Mouse (Mus musculus): ENCODE data around the gene Phlpp1. TPM values are rescaled to one million over a fixed set of nuclear protein-coding genes. Genes with fewer than 3 reads are reported as not detected.

The Phlpp1 gene
- polyA plus RNA-seq, 1 experiment from 2014 or later, result 8.8 TPM

- WGBS, result 50% methylated on average over 4 of the region's 4 CpGs
- Histone ChIP-seq H3K4me1 (peaks cover 49% of the 10 kb centered on the region), H3K27ac (no peak overlapping the region), H3K9ac (no peak overlapping the region), H3K4me2 (replicated peaks) (no peak overlapping the region), H3K27me3 (replicated peaks) (no peaks in the 10 kb centered on the region), H3K36me3 (no peaks in the 10 kb centered on the region), H3K4me3 (no peak overlapping the region), H3K9me3 (no peaks in the 10 kb centered on the region)
- ATAC-seq (ENCODE audit: low FRiP score, low read depth), result no peak
Observed at GRCm38 (mm10) chr1:106201929-106202328, 30.4 kb downstream of the Phlpp1 start.

- no peaks in the 10 kb centered on the region for H3K36me3 ChIP-seq
- H3K27ac ChIP-seq, result no peak overlapping the region
- no peak overlapping the region for H3K4me2 ChIP-seq (replicated peaks)
- H3K9me3 ChIP-seq, result no peaks in the 10 kb centered on the region
- peaks cover 37% of the 10 kb centered on the region for H3K4me1 ChIP-seq
- no peaks in the 10 kb centered on the region for H3K27me3 ChIP-seq (replicated peaks)
- ATAC-seq (ENCODE audit: low FRiP score, low read depth), result no peak
- no peak overlapping the region for H3K9ac ChIP-seq
- H3K4me3 ChIP-seq, result no peak overlapping the region
- whole genome bisulfite sequencing, result 46% methylated on average over 3 of the region's 3 CpGs
Observed at GRCm38 (mm10) chr1:106203942-106204341, 32.4 kb downstream of the Phlpp1 start.

DNA sequence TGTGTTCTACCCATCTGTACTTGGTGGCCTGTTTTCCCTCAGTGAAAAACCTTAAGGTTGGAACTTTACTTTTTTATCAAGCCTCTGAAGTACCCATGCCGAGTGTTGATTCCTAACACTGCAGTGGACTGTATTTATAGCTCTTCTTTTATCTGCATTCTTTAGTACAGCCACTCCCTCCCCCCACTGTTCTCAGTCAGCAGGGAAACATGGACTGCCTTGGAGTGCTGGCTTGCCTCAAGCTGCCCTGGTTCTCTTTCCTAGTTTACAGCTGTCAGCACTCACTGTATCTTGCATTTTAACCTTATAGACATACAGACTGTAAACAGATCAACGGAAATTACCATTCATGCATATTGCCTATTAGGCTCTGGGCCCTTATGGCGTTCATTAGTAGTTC lies 32.8 kb downstream of the Phlpp1 start:
- H3K27me3 ChIP-seq (replicated peaks), result no peaks in the 10 kb centered on the region
- no peaks in the 10 kb centered on the region for H3K9me3 ChIP-seq
- no peak overlapping the region for H3K4me2 ChIP-seq (replicated peaks)
- no peaks in the 10 kb centered on the region for H3K36me3 ChIP-seq
- no peak overlapping the region for H3K9ac ChIP-seq
- H3K4me1 ChIP-seq, result peaks cover 33% of the 10 kb centered on the region
- WGBS, result 32% methylated on average over 3 of the region's 3 CpGs
- H3K4me3 ChIP-seq, result no peak overlapping the region
- no peak overlapping the region for H3K27ac ChIP-seq
- ATAC-seq (ENCODE audit: low FRiP score, low read depth), result no peak

DNA sequence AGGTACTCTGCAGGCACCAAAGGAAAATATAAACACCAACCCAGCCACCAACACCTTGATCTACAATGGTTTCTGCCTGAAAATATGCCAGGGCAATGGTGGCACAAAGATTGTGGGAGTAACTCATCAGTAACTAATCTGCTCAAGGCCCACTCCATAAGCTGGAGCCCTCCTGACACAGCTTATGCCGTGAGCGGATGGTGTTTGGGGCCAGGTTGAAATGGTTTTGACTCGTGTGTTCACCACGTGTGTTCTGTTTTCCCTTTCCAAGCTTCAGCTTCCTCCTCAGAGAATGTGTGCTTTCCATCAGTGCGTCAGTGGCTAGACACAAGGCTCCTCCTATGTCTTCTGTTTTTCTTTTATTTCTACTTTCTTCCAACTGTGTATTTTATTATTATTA lies 37.0 kb downstream of the Phlpp1 start:
- H3K27ac ChIP-seq, result no peak overlapping the region
- H3K4me2 ChIP-seq (replicated peaks), result no peak overlapping the region
- peaks cover 8% of the 10 kb centered on the region for H3K4me1 ChIP-seq
- no peak overlapping the region for H3K4me3 ChIP-seq
- H3K9ac ChIP-seq, result no peak overlapping the region
- no peaks in the 10 kb centered on the region for H3K36me3 ChIP-seq
- no peak for ATAC-seq (ENCODE audit: low FRiP score, low read depth)
- no peaks in the 10 kb centered on the region for H3K9me3 ChIP-seq
- H3K27me3 ChIP-seq (replicated peaks), result no peaks in the 10 kb centered on the region
- 75% methylated on average over 5 of the region's 5 CpGs for WGBS

DNA sequence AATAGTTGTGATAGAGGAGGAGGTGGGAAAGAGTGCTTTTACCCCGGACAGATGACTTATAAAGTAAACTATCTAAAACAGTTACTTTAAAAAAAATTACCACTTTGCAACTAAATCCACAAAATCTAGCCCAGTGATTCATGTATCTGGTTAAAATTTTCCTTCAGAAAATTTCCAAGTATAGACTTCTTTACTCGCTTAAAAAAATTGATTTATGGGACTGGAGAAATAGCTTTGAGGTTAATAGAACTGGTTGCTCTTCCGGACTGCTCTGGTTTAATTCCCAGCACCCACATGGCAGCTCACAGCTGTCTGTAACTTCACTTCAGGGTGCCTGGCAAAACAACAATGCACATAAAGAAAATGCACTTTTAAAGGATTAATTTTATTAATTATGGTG lies 38.9 kb downstream of the Phlpp1 start:
- H3K4me3 ChIP-seq, result no peak overlapping the region
- H3K9ac ChIP-seq, result no peak overlapping the region
- no peaks in the 10 kb centered on the region for H3K9me3 ChIP-seq
- H3K27ac ChIP-seq, result no peak overlapping the region
- 80% methylated on average over 3 of the region's 3 CpGs for WGBS
- ATAC-seq (ENCODE audit: low FRiP score, low read depth), result no peak
- no peaks in the 10 kb centered on the region for H3K36me3 ChIP-seq
- H3K4me2 ChIP-seq (replicated peaks), result no peak overlapping the region
- H3K27me3 ChIP-seq (replicated peaks), result no peaks in the 10 kb centered on the region
- no peaks in the 10 kb centered on the region; the same call in 1 of the 2 replicates for H3K4me1 ChIP-seq

DNA sequence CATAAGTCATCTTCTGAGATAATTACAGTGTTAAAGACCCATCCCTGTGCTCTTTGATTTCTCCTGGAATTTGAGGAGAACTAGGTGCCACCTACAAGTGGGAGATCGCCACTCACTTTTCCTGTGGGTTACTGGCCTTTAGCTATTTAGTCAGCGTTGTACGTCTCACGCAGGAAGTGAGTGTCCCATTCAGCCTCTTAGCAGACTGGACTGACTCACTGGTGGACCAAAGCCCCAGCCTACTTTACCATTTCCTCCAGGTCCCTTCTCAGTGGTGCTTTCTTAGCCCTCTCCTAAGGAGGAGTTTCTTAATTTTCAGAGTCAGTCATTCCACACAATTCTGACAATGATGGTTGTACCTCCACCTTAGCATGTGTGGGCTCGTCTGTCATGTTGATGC lies 39.6 kb downstream of the Phlpp1 start:
- 85% methylated on average over 5 of the region's 5 CpGs for WGBS
- Histone ChIP-seq H3K9ac (no peak overlapping the region), H3K4me3 (no peak overlapping the region), H3K4me1 (no peaks in the 10 kb centered on the region; the same call in 1 of the 2 replicates), H3K4me2 (replicated peaks) (no peak overlapping the region), H3K27me3 (replicated peaks) (no peaks in the 10 kb centered on the region), H3K27ac (no peak overlapping the region), H3K9me3 (no peaks in the 10 kb centered on the region), H3K36me3 (no peaks in the 10 kb centered on the region)
- ATAC-seq (ENCODE audit: low FRiP score, low read depth), result no peak

- Histone ChIP-seq H3K27me3 (replicated peaks) (no peaks in the 10 kb centered on the region), H3K4me1 (0 out of 2 replicates have a peak, but pooled peaks cover 6% of the 10 kb centered on the region), H3K4me2 (replicated peaks) (no peak overlapping the region), H3K36me3 (no peaks in the 10 kb centered on the region), H3K4me3 (no peak overlapping the region), H3K27ac (no peak overlapping the region), H3K9ac (no peak overlapping the region), H3K9me3 (no peaks in the 10 kb centered on the region)
- no peak for ATAC-seq (ENCODE audit: low FRiP score, low read depth)
- 86% methylated on average over 6 of the region's 6 CpGs for WGBS
Observed at GRCm38 (mm10) chr1:106220431-106220830, 48.9 kb downstream of the Phlpp1 start.

GRCm38 (mm10) chr1:106221371-106221770 lies 49.8 kb downstream of the Phlpp1 start:
- Histone ChIP-seq H3K9me3 (no peaks in the 10 kb centered on the region), H3K4me3 (no peak overlapping the region), H3K9ac (no peak overlapping the region), H3K27ac (no peak overlapping the region), H3K27me3 (replicated peaks) (no peaks in the 10 kb centered on the region), H3K4me1 (0 out of 2 replicates have a peak, but pooled peaks cover 6% of the 10 kb centered on the region), H3K4me2 (replicated peaks) (no peak overlapping the region), H3K36me3 (no peaks in the 10 kb centered on the region)
- WGBS, result 95% methylated on average over 1 of the region's 1 CpGs
- ATAC-seq (ENCODE audit: low FRiP score, low read depth), result no peak

- Histone ChIP-seq H3K4me1 (0 out of 2 replicates have a peak, but pooled peaks cover 6% of the 10 kb centered on the region), H3K9me3 (no peaks in the 10 kb centered on the region), H3K4me2 (replicated peaks) (no peak overlapping the region), H3K27ac (no peak overlapping the region), H3K9ac (no peak overlapping the region), H3K27me3 (replicated peaks) (no peaks in the 10 kb centered on the region), H3K4me3 (no peak overlapping the region), H3K36me3 (no peaks in the 10 kb centered on the region)
- peak; percentile 67 for ATAC-seq (ENCODE audit: low FRiP score, low read depth)
- WGBS, result 3% methylated on average over 2 of the region's 2 CpGs
Observed at GRCm38 (mm10) chr1:106221964-106222363, 50.4 kb downstream of the Phlpp1 start.

DNA sequence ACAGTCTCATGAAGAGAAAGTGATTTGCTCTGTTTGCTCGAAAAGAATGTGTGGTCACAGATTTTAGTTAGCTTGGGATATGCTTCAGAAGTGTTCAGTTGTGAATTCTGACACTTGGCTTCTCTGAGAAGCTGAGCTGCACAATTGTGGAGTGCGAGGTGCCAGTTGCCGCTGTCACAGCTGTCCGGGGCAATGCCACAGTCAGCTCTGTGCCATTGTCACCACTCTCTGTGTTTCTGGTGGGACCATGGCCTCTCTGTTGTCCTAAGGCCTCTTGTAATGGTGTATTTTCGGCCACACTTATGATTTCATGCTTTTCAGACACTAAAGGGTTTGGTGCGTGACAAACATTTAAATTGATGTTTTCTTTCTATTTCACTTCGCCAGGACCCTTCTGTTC lies 55.1 kb downstream of the Phlpp1 start:
- 56% methylated on average over 7 of the region's 7 CpGs for WGBS
- H3K4me3 ChIP-seq, result no peak overlapping the region
- ATAC-seq (ENCODE audit: low FRiP score, low read depth), result no peak
- no peak overlapping the region for H3K27ac ChIP-seq
- no peaks in the 10 kb centered on the region for H3K27me3 ChIP-seq (replicated peaks)
- H3K9ac ChIP-seq, result no peak overlapping the region
- H3K36me3 ChIP-seq, result no peaks in the 10 kb centered on the region
- no peak overlapping the region for H3K4me2 ChIP-seq (replicated peaks)
- H3K4me1 ChIP-seq, result 0 out of 2 replicates have a peak, but pooled peaks cover 6% of the 10 kb centered on the region
- H3K9me3 ChIP-seq, result no peaks in the 10 kb centered on the region

- WGBS, result 89% methylated on average over 3 of the region's 3 CpGs
- H3K4me3 ChIP-seq, result no peak overlapping the region
- H3K4me2 ChIP-seq (replicated peaks), result no peak overlapping the region
- no peak for ATAC-seq (ENCODE audit: low FRiP score, low read depth)
- H3K9me3 ChIP-seq, result no peaks in the 10 kb centered on the region
- H3K4me1 ChIP-seq, result no peaks in the 10 kb centered on the region
- H3K9ac ChIP-seq, result no peak overlapping the region
- no peaks in the 10 kb centered on the region for H3K27me3 ChIP-seq (replicated peaks)
- no peak overlapping the region for H3K27ac ChIP-seq
- no peaks in the 10 kb centered on the region for H3K36me3 ChIP-seq
Observed at GRCm38 (mm10) chr1:106230313-106230712, 58.8 kb downstream of the Phlpp1 start.

DNA sequence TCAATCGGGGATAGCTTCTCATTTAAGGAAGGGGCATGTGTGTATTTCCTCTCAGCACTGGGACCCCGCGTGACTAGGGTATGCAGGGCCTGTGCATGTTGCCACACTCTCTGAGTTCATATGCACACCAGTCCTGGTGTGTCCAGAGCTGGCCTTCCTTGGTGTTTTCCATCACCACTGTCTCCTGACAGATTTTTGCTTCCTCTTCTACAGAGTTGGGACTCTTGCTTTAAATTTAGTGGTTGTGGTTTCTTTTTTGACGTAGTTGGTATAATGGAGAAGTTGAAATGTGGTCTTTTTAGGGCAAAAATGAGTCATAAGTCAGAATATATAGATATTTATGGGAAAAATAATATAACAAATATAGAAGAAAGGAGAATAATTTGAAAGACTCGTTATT lies 59.8 kb downstream of the Phlpp1 start:
- Histone ChIP-seq H3K36me3 (no peaks in the 10 kb centered on the region), H3K27me3 (replicated peaks) (no peaks in the 10 kb centered on the region), H3K4me2 (replicated peaks) (no peak overlapping the region), H3K4me3 (no peak overlapping the region), H3K27ac (no peak overlapping the region), H3K4me1 (no peaks in the 10 kb centered on the region), H3K9me3 (no peaks in the 10 kb centered on the region), H3K9ac (no peak overlapping the region)
- 89% methylated on average over 5 of the region's 5 CpGs for WGBS
- no peak for ATAC-seq (ENCODE audit: low FRiP score, low read depth)

DNA sequence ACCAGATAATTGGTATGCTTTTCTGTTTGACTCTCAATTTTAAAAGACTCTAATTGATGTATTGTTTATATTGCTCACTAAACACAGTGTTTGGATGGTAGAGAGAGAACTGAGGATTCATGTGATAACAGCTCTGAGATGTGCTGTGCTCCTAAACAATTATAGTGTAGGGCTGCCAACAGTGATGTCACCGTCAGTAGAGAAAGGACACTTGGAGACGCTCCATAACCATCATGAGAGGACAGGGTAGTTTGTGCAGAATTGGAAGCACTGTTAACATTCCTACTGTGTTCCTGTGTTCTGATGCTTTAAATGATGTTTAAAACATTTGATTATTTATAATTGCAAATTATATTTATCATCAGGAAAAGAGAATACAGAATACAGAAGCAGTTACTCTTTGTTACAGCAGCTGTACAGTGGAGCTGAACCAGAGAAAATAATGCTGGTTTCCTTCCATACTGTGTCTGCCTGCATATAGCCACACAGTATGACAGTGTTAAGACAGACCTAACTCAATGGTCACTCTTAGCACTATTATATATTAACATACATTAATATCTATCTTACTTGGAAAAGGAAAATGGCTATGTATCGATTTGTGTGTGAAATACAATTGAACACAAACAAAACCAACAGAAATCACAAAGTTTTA lies 60.4 kb downstream of the Phlpp1 start:
- WGBS, result 87% methylated on average over 3 of the region's 3 CpGs
- H3K9ac ChIP-seq, result no peak overlapping the region
- H3K27ac ChIP-seq, result no peak overlapping the region
- H3K4me3 ChIP-seq, result no peak overlapping the region
- no peaks in the 10 kb centered on the region for H3K4me1 ChIP-seq
- no peaks in the 10 kb centered on the region for H3K27me3 ChIP-seq (replicated peaks)
- no peaks in the 10 kb centered on the region for H3K36me3 ChIP-seq
- no peaks in the 10 kb centered on the region for H3K9me3 ChIP-seq
- ATAC-seq (ENCODE audit: low FRiP score, low read depth), result no peak
- no peak overlapping the region for H3K4me2 ChIP-seq (replicated peaks)

Measured in neural tube, embryonic 12.5 days (tissue).